Mouse (Mus musculus) heart, embryonic 11.5 days (tissue): ENCODE data around the gene Tbc1d22b. TPM values are rescaled to one million over a fixed set of nuclear protein-coding genes. Genes with fewer than 3 reads are reported as not detected.

ENCODE experiments used
- ATAC-seq: fragments of 200-750 bp; cut with Nextera tagmentation; replicated peaks from 2 replicates; pipeline ENCODE4 v1.8.0; 2017; ENCODE audit warnings: moderate library complexity; ENCODE audit not compliant: insufficient number of reproducible peaks, low FRiP score, low TSS enrichment
- H3K27ac ChIP-seq: fragments of 300-500 bp; sonication (generic); 2 replicates; pipeline ENCODE4 v1.5.1; 2014; ENCODE audit warnings: mild to moderate bottlenecking, low read depth, low read length
- H3K27me3 ChIP-seq: fragments of 300-500 bp; sonication (generic); 2 replicates; pipeline ENCODE4 v1.6.1; 2014; ENCODE audit warnings: mild to moderate bottlenecking, low read length, mixed read lengths; ENCODE audit not compliant: control insufficient read depth, insufficient read depth
- H3K36me3 ChIP-seq: fragments of 300-500 bp; sonication (generic); 2 replicates; pipeline ENCODE4 v1.6.1; 2014; ENCODE audit warnings: mild to moderate bottlenecking, low read length, moderate library complexity, mixed read lengths; ENCODE audit not compliant: control insufficient read depth, insufficient read depth
- H3K4me1 ChIP-seq: fragments of 300-500 bp; sonication (generic); 2 replicates; pipeline ENCODE4 v1.6.1; 2014; ENCODE audit warnings: low read length; ENCODE audit not compliant: control insufficient read depth, insufficient read depth
- H3K4me2 ChIP-seq: fragments of 300-500 bp; sonication (generic); 2 replicates; pipeline ENCODE4 v1.6.1; 2014; ENCODE audit warnings: mild to moderate bottlenecking, moderate library complexity
- H3K4me3 ChIP-seq: fragments of 300-500 bp; sonication (generic); 2 replicates; pipeline ENCODE4 v1.5.1; 2014; ENCODE audit warnings: low read depth, low read length
- H3K9ac ChIP-seq: fragments of 300-500 bp; sonication (generic); 2 replicates; pipeline ENCODE4 v1.6.1; 2014; ENCODE audit warnings: mild to moderate bottlenecking, low read depth, low read length, moderate library complexity
- H3K9me3 ChIP-seq: fragments of 300-500 bp; sonication (generic); replicated peaks from 2 replicates; pipeline ENCODE4 v1.6.1; 2016; ENCODE audit warnings: low read length; ENCODE audit not compliant: control insufficient read depth
- WGBS: fragments of 180-500 bp; shearing (Covaris S2); extraction: QIAGEN DNeasy Blood & Tissue Kit; methylation state at CpG from one replicate; pipeline ENCODE4 v1.1.7; 2014; ENCODE audit not compliant: insufficient replicate concordance; 5-methylcytosine and 5-hydroxymethylcytosine counted together
- polyA plus RNA-seq: library from polyadenylated mRNA; unstranded; fragments of >200 nt; fragmentation: Nextera tagmentation; extraction: Ambion mirVana; gene quantifications from 2 replicates; pipeline ENCODE4 v1.2.1, GENCODE M21; 2014

Gene Tbc1d22b
- polyA plus RNA-seq, 1 experiment from 2014 or later, result 10.0 TPM

GRCm38 (mm10) chr17:29615024-29615551, 65.5 kb downstream of the Tbc1d22b start:
- peak overlapping the region; percentile 92 for H3K4me3 ChIP-seq
- peaks cover 24% of the 10 kb centered on the region for H3K4me1 ChIP-seq
- peak overlapping the region; percentile 96 for H3K9ac ChIP-seq
- under 1% methylated on average over 43 of the region's 43 CpGs for WGBS
- H3K36me3 ChIP-seq, result no peaks in the 10 kb centered on the region
- H3K27ac ChIP-seq, result peak overlapping the region; percentile 93
- H3K4me2 ChIP-seq, result peak overlapping the region; percentile 91
- H3K27me3 ChIP-seq, result no peaks in the 10 kb centered on the region
- H3K9me3 ChIP-seq, result no peaks in the 10 kb centered on the region
- peak; percentile 51 for ATAC-seq

DNA sequence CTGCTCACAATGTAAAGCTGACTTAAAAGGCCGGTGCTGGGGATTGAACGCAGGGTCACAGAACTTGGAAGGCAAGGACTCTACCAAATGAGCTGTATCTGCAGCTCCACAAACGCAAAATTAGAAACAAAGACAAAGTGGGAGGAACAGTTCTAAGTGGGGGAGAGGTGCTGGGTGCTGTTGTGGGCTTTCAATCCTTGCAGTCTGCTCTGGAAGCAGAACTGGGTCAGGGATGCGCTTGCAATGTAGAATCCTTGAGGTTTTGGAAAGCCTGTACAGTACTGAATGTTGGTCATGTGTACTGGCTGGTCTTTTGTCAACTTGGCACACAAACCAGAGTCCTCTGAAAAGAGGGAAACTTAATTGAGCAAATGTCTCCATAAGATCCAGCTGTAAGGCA, 66.0 kb downstream of the Tbc1d22b start:
- Histone ChIP-seq H3K27me3 (no peaks in the 10 kb centered on the region), H3K4me2 (peak overlapping the region; percentile 91), H3K27ac (peak overlapping the region; percentile 93; the same call in 1 of the 2 replicates), H3K9me3 (no peaks in the 10 kb centered on the region), H3K9ac (peak overlapping the region; percentile 96), H3K36me3 (0 out of 2 replicates have a peak, but pooled peaks cover under 1% of the 10 kb centered on the region), H3K4me3 (peak overlapping the region; percentile 92), H3K4me1 (peaks cover 24% of the 10 kb centered on the region)
- no peak for ATAC-seq
- WGBS, result 10% methylated on average over 4 of the region's 4 CpGs

DNA sequence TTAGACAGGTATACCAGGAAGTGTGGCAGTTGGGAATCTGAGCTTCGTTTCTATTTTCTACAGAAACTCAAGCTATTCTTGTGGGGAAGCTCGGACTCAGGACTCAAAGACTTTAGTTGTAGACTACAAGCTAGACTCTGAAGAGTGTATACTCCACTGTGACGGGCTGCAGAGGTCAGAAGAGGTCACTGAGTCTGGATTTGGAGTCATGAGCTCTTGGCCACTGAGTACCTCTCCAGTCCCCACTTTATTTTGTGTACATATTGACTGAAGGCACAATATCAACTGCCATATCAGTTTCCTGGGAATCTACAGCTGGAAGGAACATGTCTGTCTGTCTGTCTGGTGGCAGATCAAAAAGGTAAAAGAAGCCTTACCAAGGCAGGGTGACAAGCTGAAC, 69.6 kb downstream of the Tbc1d22b start:
- Histone ChIP-seq H3K4me1 (peaks cover 19% of the 10 kb centered on the region), H3K4me2 (no peak overlapping the region), H3K27me3 (no peaks in the 10 kb centered on the region), H3K36me3 (peaks cover 20% of the 10 kb centered on the region; the same call in 1 of the 2 replicates), H3K4me3 (no peak overlapping the region), H3K9me3 (no peaks in the 10 kb centered on the region), H3K9ac (no peak overlapping the region), H3K27ac (no peak overlapping the region)
- no peak for ATAC-seq
- 83% methylated on average over 3 of the region's 3 CpGs for WGBS

DNA sequence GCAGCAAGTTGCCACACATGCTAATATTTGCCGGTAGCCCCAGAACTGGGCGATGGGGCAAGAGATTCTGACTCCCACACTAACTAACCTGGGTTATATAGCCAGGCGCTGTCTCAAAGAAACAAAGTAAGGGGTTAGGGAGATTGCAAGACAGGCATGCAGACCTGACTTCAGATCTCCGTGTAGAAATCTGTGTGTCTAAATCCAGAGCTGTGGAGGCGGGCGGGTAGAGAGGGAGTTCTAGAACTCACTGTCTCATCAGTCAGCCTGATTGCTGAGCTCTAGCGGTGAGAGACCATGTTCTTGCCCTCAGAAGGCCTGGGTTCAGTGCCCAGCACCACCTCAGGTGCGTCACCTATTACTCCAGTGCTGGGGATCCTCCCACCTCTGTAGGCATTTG, 73.9 kb downstream of the Tbc1d22b start:
- no peaks in the 10 kb centered on the region for H3K9me3 ChIP-seq
- H3K4me3 ChIP-seq, result no peak overlapping the region
- no peak overlapping the region for H3K4me2 ChIP-seq
- H3K27ac ChIP-seq, result no peak overlapping the region
- no peak overlapping the region for H3K9ac ChIP-seq
- WGBS, result 91% methylated on average over 8 of the region's 8 CpGs
- H3K4me1 ChIP-seq, result no peaks in the 10 kb centered on the region
- H3K36me3 ChIP-seq, result peaks cover 40% of the 10 kb centered on the region
- no peak for ATAC-seq
- H3K27me3 ChIP-seq, result no peaks in the 10 kb centered on the region

DNA sequence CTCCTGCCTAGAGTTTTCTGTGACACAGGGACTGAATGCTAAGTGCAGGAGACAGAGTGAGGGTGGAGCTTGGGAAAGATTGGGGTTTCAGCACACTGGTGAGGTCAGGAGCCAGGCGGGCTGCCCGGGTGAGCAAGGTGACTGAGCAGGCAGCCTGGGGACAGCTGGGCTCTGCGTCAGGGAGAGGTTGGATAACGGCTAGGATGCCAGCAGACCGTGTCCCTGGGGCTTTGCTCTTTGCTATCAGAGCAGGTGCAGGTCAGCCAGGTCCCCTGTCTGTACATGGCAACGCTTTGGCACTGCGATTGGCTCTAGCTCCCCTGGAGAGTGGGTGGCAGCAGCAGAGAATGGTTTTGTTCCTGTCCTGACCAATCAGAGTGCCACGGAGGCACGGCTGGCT, 77.7 kb downstream of the Tbc1d22b start:
- WGBS, result 91% methylated on average over 9 of the region's 9 CpGs
- Histone ChIP-seq H3K4me1 (no peaks in the 10 kb centered on the region), H3K4me3 (no peak overlapping the region), H3K9ac (no peak overlapping the region), H3K36me3 (peaks cover 47% of the 10 kb centered on the region), H3K27me3 (no peaks in the 10 kb centered on the region), H3K27ac (no peak overlapping the region), H3K4me2 (no peak overlapping the region), H3K9me3 (no peaks in the 10 kb centered on the region)
- no peak for ATAC-seq

DNA sequence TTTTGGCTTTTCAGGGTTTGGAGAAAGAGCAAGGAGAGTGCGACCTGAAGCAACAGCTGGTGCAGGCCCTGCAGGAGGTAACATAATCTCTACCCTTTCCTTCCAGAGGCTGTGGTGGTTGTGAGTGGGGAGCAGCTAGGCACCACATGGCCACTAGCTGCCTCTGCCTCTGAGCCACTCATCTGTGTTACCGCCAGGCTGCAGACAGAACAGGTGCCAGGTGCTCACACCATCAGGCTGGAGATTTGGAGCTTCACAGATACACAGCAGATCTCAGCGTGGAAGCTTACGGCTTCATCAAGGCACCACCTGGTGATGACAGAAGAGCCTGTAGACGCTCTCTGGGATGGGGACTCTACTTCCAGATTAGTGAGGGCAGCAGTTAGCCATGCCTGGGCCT, 79.4 kb downstream of the Tbc1d22b start:
- H3K27ac ChIP-seq, result no peak overlapping the region
- no peaks in the 10 kb centered on the region for H3K27me3 ChIP-seq
- no peak for ATAC-seq
- H3K4me1 ChIP-seq, result no peaks in the 10 kb centered on the region
- no peak overlapping the region for H3K4me2 ChIP-seq
- H3K9ac ChIP-seq, result no peak overlapping the region
- WGBS, result 88% methylated on average over 5 of the region's 5 CpGs
- H3K4me3 ChIP-seq, result no peak overlapping the region
- peaks cover 39% of the 10 kb centered on the region for H3K36me3 ChIP-seq
- H3K9me3 ChIP-seq, result no peaks in the 10 kb centered on the region

GRCm38 (mm10) chr17:29629620-29630019, 80.0 kb downstream of the Tbc1d22b start:
- peaks cover 43% of the 10 kb centered on the region for H3K36me3 ChIP-seq
- 62% methylated on average over 5 of the region's 5 CpGs for WGBS
- no peak for ATAC-seq

GRCm38 (mm10) chr17:29632312-29632711, 82.7 kb downstream of the Tbc1d22b start:
- H3K4me1 ChIP-seq, result peaks cover 8% of the 10 kb centered on the region
- WGBS, result 91% methylated on average over 11 of the region's 11 CpGs
- no peak overlapping the region for H3K27ac ChIP-seq
- no peaks in the 10 kb centered on the region for H3K9me3 ChIP-seq
- ATAC-seq, result no peak
- no peak overlapping the region for H3K4me2 ChIP-seq
- peaks cover 41% of the 10 kb centered on the region for H3K36me3 ChIP-seq
- H3K9ac ChIP-seq, result no peak overlapping the region
- H3K4me3 ChIP-seq, result no peak overlapping the region
- H3K27me3 ChIP-seq, result no peaks in the 10 kb centered on the region

More at GRCm38 (mm10) chr17:29629620-29630019, 80.0 kb downstream of the Tbc1d22b start:
- no peak overlapping the region for H3K9ac ChIP-seq
- H3K27me3 ChIP-seq, result no peaks in the 10 kb centered on the region
- no peak overlapping the region for H3K4me2 ChIP-seq
- no peaks in the 10 kb centered on the region for H3K9me3 ChIP-seq
- H3K4me3 ChIP-seq, result no peak overlapping the region
- H3K4me1 ChIP-seq, result no peaks in the 10 kb centered on the region
- H3K27ac ChIP-seq, result no peak overlapping the region

DNA sequence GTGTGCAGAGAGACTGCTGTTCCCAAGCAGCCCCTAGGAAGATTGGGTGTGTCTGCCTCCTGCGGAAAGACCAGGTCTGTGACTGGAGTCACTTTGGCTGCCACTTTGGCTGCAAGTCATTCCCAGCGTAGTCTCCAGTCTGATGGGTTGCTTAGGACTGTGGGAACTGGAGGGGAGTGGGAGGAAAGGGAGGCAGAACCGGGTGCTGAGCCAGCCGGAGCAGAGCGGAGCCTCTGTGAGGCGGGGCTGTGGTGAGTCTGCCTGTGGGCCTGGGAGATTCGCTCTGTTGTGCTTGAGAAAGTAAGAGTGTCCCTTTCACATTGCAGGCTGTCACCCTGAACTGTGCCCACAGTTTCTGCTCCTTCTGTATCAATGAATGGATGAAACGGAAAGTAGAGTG, 85.9 kb downstream of the Tbc1d22b start:
- Histone ChIP-seq H3K27ac (no peak overlapping the region), H3K4me2 (no peak overlapping the region), H3K36me3 (peaks cover 39% of the 10 kb centered on the region), H3K9ac (no peak overlapping the region), H3K4me3 (no peak overlapping the region), H3K27me3 (no peaks in the 10 kb centered on the region), H3K9me3 (no peaks in the 10 kb centered on the region), H3K4me1 (peaks cover 14% of the 10 kb centered on the region)
- ATAC-seq, result no peak
- 88% methylated on average over 8 of the region's 8 CpGs for WGBS
